Mouse (Mus musculus) heart, adult 11 months (tissue): ENCODE results near the gene Tsx.
"Not testable (repeated sequence)": the region's sequence is repeated elsewhere in the genome, so short reads cannot be mapped to it uniquely, and the experiment has no call there.

Experiments used
- DNase-seq: peaks from one replicate; pipeline ENCODE4 v3.0.0; 2022

Gene Tsx

DNA sequence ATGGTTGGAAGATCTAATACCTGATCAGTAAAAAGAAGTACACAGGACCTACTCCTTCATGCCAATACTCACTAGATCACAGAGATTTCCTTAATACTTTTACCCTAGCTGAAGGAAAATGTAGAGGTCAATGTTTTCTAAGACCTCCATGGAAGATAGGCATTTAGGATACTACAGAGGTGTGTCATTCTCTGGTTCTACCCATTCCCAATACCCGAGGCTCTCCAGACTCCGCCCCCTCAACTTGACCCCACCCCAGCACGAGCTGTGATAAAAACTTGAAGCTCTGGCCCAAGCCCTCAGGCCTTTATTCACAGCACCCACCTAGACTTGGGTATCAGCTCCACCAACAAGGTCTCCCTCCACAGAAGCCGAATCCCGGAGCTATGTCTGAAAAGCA, at the start of gene Tsx:
Gene Tsx, plus strand, starts transcription at position 301 of the 400 bp plus-strand sequence.
- no peak for DNase-seq

DNA sequence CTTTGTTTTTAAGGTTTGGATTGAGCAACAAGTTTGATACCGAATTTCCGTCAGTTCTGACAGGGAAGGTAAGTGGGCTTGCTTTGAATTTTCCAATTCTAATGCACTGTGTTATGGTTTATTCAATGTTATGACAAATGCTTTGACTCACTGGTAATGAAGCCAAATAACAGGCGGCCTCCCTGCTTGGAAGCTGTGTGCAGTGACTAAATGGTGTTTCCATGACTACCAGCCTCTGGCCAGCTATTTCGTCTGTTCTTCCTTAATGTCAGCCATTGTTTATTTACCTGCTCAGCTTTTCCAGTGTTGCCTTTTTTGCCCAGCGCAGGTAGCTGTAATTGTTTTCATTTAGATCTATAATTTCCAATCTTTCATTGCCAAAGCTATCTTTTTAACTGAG, 48.1 kb upstream of the Tsx start:
- DNase-seq: no peak

DNA sequence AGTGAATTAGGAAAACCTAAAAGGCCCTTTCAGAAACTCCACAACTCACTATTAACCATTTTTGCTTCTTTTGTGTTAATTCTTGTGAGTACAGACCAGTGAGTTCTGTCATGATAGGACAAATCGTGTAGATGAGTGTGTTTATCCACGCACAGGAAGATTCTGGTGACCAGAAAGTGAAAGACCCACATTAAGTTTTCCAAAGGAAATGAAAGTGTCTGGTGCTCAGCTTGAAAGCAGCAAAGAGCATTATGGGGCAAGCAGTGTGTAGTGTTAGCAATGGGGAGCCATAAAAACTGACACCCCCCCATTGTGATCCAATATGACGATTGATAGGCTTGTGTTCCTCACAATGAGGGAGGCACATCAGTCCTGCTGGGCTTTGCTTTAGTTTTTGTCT, 45.6 kb upstream of the Tsx start:
- no peak for DNase-seq

DNA sequence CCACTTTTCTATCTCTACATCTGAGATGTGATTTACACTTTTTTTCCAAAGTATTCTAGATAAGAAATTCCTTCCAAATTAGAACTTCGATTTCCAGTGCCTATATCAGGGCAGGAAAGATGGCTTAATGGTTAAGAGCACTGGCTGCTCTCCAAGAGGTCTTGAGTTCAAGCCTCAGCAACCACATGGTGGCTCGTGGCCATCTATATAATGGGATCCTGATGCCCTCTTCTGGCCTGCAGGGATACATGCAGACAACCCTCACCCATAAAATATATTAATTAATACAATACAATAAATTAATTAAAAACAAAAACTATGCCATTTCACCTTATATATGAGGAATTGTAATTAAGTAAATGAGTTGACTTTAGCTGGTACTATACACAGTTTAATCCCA, 43.0 kb upstream of the Tsx start:
- no peak for DNase-seq

DNA sequence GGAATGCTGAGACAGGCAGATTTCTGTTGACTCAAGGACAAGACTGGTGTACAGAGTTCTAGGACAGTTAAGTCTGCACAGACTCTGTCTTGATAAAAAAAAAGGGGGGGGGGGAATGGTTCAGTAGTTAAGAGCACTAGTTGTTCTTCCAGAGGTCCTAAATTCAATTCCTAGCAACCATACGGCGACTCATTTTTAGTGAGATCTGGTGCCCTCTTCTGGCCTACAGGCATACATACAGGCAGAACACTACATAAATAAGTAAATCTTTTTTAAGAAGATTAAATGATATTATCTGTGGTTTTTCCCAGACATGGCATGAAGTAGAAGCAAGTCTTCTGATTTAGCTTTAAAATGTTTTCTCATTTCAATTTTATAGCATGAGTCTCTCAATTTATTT, 42.6 kb upstream of the Tsx start:
- no peak for DNase-seq

DNA sequence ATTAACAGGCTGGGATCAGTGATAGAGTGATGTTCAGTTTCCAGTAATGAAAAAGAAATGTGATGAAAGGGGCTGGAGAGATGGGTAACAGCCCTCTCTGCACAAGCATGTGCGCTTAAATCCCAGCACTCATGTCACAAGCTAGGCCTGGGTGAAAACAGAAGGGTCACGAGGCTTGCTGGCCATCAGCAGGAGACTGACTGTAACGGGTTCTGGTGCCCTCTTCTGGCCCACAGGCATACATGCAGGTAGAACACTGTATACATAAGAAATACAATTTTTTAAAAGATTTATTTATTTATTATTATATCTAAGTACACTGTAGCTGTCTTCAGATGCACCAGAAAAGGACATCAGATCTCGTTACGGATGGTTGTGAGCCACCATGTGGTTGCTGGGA, 40.0 kb upstream of the Tsx start:
- no peak for DNase-seq

DNA sequence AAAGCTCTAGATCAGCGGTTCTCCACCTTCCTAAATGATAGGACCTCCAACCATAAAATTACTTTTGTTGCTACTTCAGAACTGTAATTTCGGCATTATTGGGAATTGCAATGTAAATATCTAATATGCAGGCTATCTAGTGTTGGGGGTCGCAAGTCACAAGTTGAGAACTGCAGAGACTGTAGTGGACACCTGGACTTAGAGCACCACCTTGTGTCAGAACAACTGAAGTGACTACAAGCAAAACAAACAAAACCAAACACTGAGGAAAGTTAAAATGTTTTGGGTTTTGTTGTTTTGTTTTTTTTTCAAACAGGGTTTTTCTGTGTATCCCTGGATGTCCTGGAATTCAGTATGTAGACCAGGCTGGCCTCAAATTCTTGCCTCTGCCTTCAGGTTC, 29.7 kb upstream of the Tsx start:
- DNase-seq: no peak

DNA sequence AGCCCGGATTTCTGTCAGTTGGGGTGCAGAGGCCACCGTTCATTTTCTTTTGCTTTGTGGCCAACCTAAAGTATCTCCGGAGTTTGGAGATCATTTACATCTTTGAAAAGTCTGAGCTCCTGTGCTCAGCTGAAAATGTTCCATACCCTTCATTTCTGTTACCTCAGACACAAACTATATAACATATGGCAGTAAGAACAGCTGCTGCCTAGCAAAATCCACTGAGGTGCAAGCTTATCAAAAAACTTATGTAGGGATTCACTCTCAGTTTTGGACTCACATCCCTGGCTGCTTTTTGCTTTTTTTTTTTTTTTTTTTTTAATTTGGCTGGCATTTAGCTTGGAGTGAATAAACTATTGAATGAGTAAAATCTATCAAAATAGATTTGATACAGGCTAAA, 26.1 kb upstream of the Tsx start:
- DNase-seq: no peak

DNA sequence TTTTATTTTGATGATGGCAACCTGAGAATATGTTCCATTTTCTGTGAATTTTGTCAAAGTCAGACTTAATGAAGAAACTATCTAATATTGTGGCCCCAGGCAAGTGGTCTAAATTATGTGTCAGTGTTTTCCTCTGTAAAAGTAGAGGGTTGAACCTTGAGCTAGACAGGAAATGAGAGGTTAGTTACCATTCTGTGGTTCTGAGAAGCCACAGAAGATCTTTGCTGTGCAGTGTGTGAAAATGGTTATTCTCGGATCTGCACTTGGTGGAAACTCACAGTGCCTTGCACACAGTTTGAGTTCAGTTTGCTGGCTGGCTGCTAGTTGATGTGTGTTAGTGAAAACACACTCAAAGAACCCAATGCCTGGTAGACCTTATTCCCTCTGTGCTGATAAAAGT, 20.4 kb upstream of the Tsx start:
- DNase-seq: no peak

DNA sequence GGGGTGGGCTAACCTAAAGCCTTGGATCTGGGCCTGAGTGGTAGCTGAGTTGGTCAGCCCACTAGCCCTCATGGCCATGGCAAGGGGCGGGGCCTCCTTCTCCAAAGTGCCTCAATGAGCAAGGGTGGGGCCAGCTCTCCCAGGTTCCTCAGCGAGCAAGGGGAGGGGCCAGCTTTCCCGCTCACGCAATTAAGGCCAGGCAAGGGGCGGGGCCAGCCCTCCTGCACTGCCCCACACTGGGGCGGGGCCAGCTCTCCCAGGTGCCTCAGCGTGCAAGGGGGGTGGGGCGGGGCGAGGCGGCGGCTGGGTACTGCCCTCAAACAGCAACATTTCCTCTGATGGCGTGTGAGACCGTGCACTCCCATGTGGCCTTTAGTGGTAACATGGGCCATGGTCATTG, 9.2 kb upstream of the Tsx start:
- no peak for DNase-seq

DNA sequence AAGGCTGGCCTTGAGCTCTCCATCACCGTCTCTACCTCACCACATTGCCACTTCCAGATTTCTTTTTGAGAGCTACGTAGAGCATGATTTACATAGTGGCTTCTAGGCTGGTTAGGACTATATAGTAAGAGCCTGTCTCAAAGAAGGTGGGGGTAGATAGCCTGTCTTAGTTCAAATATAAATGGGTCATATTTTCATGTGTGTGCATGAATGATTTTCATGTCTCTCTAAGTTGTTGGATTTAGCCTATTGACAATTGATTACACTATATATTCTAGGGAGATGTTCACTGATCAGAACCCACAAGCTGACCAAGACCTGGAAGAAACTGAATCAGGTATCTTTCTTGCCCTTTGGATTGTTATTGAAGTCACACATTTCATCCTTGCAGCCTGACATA, 7.4 kb downstream of the Tsx start, which contains the start of gene Gm26992:
Gene Gm26992, plus strand, starts transcription at position 301 of the 400 bp plus-strand sequence.
- DNase-seq: no peak

DNA sequence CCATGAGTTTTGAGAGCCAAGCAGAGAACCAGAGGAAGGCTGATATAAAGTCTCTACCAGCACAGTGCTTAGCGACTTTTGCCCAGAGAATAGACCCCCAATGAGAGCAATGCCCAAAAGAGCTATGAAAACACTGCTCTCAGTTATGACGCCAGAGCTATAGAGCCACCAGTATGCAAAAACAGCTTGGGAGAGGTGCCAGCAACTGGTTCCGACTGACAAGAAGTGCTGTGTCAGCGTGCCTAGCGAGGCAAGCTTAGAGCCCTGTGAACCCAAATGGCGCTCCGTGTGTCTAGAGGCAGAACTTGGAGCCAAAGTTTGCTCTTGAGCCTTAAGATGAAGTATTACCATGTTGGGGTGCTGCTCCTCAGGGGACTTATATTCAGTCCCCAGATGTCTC, 13.4 kb downstream of the Tsx start:
- no peak for DNase-seq

DNA sequence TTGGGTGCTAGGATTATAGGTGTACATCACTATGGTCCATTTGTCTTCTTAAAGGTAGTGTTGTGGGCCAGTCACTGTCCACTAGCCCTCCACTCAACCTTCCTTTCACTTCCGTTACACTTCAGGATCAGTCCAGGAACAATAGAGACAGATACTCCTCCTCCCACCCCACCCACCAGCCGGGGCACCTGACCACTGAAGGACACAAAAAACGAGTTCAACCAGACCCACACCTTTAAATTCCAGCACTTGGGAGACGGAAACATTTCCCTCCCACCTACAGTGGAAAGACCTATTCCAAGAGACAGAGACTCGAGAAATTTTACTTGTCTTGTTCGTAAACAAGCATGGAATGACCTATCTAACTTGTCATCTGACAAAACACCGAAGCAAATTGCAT, 18.0 kb downstream of the Tsx start:
- DNase-seq: no peak

DNA sequence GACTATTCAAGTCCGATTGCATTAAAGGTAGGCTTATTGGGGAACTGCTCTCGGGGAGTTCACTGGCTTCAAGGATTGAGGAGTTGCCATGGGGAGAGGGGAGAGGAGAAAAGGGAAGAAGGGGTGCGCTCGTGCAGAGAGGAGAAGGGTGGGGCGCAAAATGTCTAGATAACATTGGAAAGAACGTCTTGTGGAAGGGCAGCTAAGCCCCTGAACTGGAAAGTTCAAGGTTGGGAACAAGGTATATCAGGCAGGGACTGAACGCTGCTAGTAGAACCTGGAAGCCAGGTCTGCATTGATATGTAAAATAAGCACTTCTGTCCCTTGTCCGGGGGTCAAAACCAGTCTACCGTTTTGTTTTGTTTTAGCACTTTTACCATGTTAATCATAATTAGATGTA, 23.8 kb downstream of the Tsx start:
- no peak for DNase-seq

DNA sequence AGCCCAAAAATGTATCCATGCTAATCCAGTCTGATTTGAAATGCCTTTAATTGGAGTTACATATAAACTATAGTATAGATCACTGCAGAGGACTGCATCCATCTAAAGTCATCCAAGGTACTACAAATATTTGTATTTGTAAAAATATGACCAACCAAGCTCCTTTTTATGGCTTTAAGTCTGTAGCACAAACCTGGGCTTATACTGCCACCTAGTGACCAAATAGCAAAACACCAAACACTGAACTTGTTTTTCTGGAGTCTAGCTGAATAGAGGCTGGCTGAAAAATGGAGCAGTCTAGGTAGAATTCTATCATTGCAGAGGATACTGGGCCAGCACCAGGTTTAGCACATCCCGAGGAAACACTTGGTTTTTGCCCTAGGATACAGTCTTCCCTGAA, 26.5 kb downstream of the Tsx start:
- DNase-seq: no peak

DNA sequence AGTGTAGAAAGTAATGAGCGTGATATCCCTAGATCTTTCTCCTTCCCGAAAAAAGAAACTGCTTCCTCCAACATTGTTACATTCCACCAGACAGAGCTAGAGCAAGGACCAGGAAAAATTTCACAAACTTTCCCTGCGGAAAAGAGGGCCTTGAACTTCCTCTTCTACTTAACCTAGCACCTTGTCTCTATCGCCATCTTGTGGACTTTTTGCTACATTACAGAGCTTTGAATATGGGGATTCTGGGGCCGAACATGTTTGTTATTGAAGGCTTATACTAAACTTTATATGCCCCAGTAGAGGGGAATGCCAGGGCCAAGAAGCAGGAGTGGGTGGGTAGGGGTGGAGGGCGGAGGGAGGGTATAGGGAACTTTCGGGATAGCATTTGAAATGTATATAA, 29.5 kb downstream of the Tsx start:
- DNase-seq: no peak

DNA sequence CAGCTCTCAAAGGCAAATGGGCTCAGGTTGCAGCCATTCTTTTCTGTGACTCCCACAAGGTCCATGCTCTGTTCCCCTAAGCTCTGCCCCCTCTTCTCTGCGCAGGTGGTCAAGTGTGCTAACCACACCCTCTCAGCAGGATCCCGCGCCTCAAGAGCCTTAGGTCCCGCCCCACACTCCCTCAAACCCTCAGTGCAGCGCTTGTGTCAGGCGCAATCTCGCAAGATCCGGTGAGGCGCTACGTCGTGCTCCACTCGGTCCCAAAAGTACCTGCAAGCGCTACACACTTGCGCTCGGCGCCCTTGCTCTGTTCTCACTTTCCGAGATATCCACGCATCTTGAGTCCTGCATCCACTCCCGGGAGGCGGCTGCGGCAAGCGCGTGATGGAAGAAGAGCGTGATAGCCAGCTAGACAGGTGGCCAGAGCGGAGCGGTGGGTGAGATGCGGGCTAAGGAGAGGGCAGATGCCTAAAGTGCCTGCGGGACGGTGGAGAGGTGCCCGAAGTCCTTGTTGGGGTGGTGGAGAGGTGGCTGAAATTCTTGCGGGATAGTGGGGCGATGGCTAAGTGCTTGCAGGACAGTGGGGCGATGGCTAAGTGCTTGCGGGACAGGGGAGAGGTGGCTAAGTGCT, 33.4 kb downstream of the Tsx start:
- DNase-seq: no peak

DNA sequence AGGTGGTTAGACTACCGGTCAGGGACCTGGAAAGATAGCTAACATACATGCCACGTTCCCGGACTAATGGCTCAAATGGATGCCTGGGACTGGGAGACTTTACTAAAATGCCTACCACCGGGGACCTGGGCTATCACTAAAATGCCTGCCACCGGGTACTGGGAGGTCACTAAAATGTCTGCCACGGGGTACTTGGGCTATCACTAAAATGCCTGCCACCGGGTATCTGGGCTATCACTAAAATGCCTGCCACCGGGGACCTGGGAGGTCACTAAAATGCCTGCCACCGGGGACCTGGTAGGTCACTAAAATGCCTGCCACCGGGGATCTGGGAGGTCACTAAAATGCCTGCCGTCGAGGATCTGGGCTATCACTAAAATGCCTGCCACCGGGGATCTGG, 34.2 kb downstream of the Tsx start:
- not testable (repeated sequence) for DNase-seq

DNA sequence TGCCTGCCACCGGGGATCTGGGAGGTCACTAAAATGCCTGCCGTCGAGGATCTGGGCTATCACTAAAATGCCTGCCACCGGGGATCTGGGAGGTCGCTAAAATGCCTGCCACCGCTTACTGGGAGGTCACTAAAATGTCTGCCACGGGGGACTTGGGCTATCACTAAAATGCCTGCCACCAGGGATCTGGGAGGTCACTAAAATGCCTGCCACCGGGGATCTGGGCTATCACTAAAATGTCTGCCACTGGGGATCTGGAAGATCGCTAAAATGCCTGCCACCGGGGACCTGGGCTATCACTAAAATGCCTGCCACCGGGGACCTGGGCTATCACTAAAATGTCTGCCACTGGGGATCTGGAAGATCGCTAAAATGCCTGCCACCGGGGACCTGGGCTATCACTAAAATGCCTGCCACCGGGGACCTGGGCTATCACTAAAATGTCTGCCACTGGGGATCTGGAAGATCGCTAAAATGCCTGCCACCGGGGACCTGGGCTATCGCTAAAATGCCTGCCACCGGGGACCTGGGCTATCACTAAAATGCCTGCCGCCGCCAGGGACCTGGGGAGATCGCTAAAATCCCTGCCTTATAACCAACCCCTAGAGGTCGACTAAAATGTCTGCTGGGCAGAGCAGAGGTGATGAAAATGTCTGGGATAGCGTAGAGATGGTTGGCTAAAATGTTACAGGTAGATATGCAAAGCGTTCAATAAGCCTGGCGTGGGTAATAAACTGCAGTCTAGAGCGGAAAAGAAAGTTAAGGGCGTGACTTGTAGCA, 34.9 kb downstream of the Tsx start:
- not testable (repeated sequence) for DNase-seq

DNA sequence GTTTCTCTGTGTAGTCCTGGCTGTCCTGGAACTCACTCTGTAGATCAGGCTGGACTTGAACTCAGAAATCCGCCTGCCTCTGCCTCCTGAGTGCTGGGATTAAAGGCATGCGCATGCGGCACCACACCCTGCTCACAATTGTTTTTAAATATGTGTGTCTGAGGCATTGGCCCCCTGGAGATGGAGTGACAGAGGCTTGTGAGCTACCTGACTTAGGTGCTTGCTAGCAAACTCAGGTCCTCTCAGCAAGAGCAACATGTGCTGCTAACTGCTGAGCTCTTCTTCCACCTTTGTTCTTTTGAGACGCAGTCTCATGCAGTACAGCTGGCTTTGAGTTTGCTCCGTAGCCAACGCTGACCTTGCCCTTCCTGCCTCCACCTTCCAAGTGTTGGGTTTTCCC, 38.5 kb downstream of the Tsx start:
- DNase-seq: no peak

DNA sequence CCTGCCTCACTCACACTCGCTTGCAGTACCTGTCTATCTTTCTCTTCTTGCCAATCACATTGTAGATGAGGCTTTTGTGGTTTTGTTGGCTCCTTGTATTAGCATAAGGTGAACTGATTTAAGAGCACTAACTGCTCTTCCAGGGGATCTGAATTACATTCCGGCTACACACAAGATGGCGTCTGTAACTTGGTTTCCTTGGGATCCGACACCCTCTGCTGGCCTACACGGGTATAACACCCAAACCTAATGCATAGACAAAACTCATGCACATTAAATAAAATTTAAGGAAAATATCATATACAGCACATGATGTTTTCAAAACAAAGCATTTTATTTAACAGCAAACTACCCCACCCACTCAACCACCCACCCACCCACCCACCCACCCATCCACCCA, 45.8 kb downstream of the Tsx start:
- DNase-seq: no peak

DNA sequence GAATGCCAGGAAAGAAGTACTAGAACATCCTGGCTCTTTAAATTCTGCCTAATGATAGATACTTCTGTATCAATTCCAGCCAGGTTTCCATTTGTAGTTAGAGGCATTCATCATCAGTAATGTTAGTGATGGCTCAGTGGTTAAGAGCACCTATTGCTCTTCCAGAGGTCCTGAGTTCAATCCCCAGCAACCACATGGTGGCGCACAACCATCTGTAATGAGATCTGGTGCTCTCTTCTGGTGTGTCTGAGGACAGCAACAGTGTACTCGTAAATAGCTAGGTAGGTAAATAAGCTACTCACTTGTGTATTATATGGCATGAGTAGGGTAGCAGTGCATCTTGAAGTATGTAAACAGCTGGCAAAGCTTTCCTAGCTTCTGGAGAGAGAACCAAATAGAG, 54.7 kb downstream of the Tsx start:
- DNase-seq: no peak

DNA sequence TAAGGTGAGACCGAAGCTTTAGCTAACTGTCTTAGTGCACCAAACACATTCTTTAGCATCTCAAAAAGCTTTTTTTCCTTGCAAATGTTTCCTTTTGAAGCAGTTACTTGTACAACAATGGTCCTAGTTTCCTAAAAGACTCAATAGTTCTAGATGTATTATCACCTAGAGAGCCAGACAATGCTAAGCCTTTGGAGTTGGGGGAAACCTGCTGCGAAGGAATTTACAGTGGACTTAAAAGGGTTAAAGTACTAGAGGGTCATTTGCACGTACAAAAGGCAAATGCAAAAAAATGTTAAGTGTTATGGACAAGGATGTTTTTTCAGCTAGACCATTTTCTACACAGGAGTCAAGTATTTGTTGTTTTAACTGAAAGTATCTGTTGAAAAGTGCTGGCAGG, 58.1 kb downstream of the Tsx start:
- DNase-seq: no peak
